Mouse (Mus musculus): ENCODE results near the gene Micu1.

DNA sequence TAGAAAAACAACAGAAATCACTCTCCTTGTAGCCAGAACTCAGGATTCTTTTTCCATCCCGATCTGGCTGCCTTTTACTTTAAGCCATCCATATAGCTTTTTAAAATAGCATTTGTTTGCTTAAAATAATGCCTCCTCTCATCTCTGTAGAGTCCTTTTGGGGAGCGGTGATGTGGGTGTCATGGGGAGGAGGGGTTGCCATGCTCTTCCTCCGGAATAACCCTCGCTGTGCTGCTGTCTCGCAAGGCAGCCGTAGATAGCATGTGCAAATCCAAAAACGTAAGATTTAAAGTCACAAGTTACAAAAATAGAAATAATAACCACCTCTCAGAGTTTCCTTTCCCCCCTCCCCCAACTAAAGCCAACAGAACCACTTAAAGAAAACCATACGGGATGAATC, 139.2 kb downstream of the Micu1 start:
- TF ChIP-seq EP300 (IDR thresholded peaks at IDR 0.05; ENCODE audit: low read depth) (no peak), CTCF (IDR thresholded peaks at IDR 0.05; ENCODE audit: low read depth) (no peak)
